Mouse (Mus musculus) c-Kit-positive CD71-positive TER-119-negative erythroid progenitor cells, embryonic 14.5 days (primary cell): Measurements from ENCODE around the gene AU040320.

Experiments used
- DNase-seq: peaks from one replicate; pipeline ENCODE4 v3.0.0-alpha.2; 2013; ENCODE audit warnings: low read depth

Gene AU040320

DNA sequence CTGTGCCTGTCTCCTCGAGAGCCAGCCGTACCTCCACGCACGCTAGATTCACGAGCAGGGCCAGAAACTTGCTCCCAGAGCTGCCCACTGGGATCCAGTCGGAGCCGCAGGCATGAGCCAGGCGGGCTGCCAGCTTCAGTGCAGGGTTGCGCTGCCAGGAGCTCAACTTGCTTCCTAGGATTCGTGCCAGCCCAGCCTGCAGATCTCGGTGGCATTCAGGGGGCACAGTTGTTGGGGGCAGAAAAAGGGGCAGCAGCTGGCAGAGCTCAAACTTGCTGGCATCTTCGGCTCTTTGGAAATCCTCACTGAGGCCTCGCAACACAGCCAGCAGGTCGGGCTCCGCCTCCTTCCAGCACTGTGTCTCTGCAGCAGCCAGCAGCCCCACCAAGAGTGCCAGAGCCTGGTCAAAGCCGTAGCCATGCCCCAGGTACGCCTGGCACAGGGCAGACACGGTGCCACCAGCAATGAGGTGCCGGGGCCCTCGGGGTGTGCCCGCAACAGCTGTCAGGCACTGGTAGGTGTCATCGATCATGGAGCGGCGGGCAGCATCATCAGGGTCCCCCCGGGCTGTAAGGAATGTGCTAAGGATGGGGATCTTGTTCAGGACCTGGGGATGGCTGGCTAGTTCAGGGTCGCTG is 3.2 kb upstream of the AU040320 start:
- no peak for DNase-seq

- DNase-seq = no peak
These were observed 2.3 kb upstream of the AU040320 start for GRCm38 (mm10) chr4:126750863-126751555.

- DNase-seq = no peak
These were observed 1.8 kb upstream of the AU040320 start for GRCm38 (mm10) chr4:126751556-126752023.

GRCm38 (mm10) chr4:126752024-126752607 is 1.2 kb upstream of the AU040320 start:
- no peak for DNase-seq

GRCm38 (mm10) chr4:126752608-126753141 is 669 bp upstream of the AU040320 start:
- no peak for DNase-seq

DNA sequence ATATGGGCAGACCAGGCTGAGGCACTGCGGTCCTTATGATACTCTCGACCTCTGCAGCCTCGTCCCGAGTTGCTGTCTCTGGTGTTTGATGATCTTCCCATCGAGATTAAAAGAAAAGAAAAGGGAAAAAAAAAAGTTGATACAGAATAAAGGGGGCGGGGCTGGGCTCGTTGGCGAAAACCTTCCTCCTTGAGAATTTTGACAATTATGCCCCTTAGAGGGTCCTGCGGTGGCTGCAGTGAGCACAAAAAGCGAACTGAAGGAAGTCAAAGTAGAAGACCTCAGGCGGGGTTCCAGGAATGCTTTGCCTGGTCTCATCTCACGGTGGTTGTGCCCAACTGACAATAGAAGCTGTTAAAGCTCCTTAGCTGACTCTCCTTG is 877 bp downstream of the AU040320 start:
- no peak for DNase-seq

DNA sequence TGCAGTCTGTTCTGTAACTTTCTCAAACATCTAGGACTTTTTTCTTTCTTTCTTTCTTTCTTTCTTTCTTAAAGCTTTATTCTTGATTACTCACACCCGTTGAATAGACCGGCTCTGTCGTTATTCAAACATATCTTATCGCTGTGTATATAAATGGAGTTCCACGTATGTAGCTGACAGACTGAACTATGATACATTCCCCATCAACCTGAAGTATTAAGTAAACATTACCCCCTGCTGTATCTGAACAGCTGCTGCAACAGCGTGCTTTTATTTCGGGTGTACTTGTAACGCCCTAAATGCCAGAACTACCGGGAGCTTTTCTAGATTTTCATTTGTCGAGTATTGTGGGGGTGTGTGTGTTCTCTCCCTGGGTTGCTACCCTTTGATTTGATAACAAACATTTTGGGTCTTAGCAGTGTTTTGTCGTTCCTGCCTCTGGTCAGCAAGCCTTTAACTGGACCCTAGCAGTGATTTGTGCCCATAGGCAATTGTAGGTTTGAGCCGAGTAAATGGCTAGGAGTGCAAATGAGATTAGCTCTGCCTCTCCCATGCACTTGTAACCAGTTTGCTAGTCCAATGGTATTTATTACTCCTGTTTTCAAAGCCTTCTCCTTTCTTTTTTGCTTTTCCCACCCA is 1.5 kb downstream of the AU040320 start:
- DNase-seq = no peak

GRCm38 (mm10) chr4:126756766-126757165 is 3.4 kb downstream of the AU040320 start:
- no peak for DNase-seq

- DNase-seq = no peak
These were observed 5.0 kb downstream of the AU040320 start for GRCm38 (mm10) chr4:126758299-126758698.

DNA sequence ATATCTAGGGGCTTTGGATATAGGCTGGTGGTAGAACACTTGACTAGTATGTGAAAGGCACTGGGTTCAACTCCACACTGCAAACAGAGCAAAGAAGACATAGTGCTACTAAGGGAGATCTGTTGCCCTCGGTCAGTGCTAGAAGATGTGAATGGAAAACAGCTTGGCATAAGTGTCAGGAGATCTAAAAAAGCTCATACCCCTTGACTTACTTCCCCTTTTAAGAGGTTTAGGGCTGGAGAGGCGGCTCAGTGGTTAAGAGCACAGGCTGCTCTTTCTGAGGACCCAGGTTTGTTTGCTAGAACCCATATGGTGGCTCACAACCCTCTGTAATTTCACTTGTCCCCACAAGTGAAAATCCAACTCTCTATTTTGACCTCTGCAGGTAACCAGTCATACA is 6.1 kb downstream of the AU040320 start:
- no peak for DNase-seq

DNA sequence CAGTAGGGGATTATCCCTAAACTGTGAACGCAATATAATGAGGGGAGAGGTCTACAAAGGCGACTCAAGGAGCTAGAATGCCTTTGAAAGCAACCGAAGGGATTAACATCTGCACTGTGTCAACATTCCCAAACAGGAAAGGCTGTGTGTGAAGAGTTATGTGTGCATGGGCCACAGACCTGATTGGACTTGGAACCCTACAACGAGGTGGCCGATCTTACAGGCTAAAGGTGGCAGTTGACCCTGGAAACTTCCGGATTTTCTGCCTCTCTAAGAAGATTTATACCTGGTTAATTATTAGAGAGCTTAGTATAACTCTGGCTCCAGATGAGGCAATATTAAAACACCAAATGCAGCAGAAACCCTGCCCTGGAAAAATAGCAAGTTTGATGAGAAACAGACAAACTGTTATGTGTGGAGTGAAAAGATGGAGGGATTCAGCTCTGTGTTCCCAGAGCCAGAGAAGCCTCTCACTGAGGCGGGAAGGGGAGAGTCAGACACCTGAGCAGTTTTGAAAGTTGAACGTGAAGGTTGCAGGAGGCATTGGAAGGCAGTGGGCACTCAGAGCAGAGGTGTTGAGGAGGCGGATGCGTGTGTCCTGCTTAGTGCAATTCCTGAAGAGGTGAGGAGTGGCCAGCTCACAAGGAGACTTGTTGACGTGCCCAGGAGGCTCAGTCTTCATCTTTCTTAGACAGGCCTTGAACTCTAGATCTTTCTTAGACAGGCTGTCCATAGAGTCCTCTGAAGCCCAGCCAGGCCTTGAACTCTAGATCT is 9.4 kb downstream of the AU040320 start:
- DNase-seq = no peak

DNA sequence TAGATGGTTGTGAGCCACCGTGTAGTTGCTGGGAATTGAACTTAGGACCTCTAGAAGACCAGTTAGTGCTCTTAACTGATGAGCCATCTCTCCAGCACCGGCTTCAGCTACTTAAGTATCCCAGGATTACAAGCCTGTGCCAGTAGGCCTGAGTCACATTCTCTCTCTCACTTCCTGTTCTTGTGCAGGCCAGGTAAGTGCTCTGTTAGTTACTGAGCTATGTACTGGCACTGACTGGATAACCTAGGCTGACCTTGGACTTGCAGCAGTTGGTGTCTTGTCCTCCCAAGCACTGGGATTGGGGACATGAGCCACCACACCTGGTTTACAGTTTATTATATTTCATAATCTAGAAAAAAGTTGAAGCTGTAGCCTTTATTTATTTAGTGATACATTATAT is 10.1 kb downstream of the AU040320 start:
- DNase-seq = no peak

- no peak for DNase-seq
These were observed 16.6 kb downstream of the AU040320 start for GRCm38 (mm10) chr4:126769800-126770563.

- no peak for DNase-seq
These were observed 17.5 kb downstream of the AU040320 start for GRCm38 (mm10) chr4:126770831-126771230.

DNA sequence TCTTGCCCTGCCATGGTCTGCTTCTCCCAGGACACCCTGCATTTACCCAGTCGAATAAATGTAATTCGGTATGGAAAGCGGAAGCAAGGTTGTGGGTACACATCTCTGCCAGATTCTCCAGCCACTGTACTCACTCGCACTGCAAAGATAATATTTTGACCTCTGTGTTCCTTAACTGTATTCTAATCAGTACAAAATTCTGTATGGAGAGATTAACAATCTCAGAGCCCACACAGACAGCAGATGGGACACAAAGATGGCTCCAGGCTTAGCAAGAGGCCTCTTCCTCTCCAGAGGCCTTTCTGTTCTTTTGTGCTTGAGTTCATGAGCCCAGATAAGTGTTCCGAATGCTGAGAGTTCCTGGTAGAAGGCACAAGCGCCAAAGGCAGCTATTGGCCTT is 20.5 kb downstream of the AU040320 start:
- DNase-seq = no peak

DNA sequence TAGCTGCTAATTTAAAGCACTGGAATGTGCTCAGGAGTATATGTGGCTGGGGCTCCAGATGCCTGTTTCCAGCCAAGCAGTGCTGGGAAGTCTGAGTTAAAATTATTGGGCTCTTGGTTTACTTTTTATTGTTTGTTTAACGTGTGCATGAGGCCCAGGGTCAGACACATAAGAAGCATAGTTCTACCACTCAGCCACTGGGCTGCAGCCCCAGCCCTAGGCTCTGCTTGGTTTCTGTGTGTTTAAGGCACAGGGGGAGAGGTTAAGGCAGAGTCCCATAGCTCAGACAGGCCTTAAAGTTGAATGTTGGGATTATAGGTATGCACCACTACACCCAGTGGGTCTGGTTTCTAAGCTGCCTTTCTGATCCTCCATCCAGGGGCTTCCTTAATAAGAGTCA is 21.8 kb downstream of the AU040320 start:
- no peak for DNase-seq

- DNase-seq = no peak
These were observed 25.8 kb downstream of the AU040320 start for GRCm38 (mm10) chr4:126779148-126779581.

- DNase-seq = no peak
These were observed 26.8 kb downstream of the AU040320 start for GRCm38 (mm10) chr4:126779826-126780775.

- DNase-seq = no peak
These were observed 28.5 kb downstream of the AU040320 start for GRCm38 (mm10) chr4:126781871-126782270.

DNA sequence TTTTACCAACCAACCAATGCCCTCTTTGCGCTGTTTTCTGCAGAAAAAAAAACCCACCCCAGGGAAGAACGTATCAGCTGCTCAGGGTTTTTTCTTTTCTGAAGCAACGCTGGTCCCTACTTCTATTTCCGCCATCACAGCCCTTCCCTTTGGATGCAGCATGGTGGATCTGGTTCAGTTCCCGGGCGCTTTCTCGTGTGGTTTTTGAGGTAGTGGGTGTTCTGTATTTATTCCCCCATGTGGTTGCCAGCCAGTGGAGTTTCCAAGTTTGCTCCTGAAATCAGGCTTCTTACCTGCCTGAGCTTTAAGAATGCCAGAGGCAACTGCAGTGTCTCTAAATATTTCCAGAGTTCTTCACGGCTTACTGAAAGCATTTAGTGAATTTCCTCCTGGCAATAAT is 29.2 kb downstream of the AU040320 start:
- DNase-seq = no peak
